Mouse (Mus musculus): ENCODE results near the gene Sesn2. TPM values are rescaled to one million over a fixed set of nuclear protein-coding genes. Genes with fewer than 3 reads are reported as not detected.
A peak's percentile ranks its signal among the peaks of the same experiment; 100 is the strongest.

The Sesn2 gene
- polyA plus RNA-seq, 1 experiment from 2014 or later: 6.2 TPM

DNA sequence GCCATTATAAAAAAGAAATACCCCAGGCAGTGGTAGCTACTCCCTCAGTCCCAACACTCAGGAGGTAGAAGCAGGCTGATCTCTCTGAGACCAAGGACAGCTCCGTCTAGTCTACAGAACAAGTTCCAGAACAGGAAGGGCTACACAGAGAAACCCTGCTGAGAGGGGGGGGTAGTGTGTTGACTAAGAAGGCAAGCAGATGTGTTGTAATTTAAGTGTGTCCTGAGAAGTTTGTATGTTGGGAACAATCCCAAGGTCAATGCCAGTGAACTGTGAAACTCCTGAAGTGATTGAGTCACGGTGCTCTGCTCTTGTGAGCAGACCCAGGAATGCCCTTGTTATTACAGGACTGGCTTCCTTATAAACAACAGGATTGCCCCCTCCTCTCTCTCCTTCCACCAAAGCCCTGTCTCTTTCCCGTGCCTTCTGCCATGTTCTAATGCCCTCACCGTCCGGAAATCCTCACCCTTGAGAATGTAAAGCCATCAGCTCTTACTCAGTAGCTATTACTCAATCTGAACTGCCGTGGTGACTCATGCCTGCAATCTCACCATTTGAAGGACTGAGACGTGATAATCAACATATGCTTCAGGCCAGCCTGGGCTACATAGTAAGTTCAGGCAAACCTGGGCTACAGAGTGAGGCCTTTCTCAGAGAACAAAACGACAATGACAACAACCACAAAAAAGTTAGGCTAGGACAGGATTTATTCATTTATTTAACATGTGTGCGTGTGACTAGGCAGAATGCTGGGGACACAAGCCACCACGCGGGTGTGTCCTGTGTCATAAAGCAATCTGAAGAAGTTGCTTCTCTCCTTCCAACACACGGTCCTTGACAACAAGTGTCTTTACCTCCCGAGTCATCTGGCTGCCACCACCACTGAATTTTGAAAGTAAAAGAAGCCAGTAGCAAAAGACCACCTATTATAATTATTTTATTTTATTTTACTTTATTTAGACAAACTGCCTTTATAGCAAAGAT is 34.1 kb downstream of the Sesn2 start:
- Histone ChIP-seq H3K36me3 (ENCODE audit: control insufficient read depth, insufficient read depth, low read length) (no peaks in the 10 kb centered on the region), H3K27me3 (ENCODE audit: control insufficient read depth, insufficient read depth, low read length) (no peaks in the 10 kb centered on the region), H3K27ac (ENCODE audit: low read depth, low read length) (no peak overlapping the region), H3K4me2 (no peak overlapping the region), H3K4me1 (ENCODE audit: control insufficient read depth, insufficient read depth, low read length) (no peaks in the 10 kb centered on the region), H3K4me3 (ENCODE audit: low read depth, low read length) (no peak overlapping the region), H3K9ac (ENCODE audit: low read depth, low read length) (no peak overlapping the region), H3K9me3 (replicated peaks; ENCODE audit: control insufficient read depth, low read length) (no peaks in the 10 kb centered on the region)
- 66% methylated on average over 13 of the region's 13 CpGs for WGBS (ENCODE audit: insufficient replicate concordance)
- no peak for ATAC-seq (replicated peaks; ENCODE audit: insufficient number of reproducible peaks, low FRiP score, low TSS enrichment)

DNA sequence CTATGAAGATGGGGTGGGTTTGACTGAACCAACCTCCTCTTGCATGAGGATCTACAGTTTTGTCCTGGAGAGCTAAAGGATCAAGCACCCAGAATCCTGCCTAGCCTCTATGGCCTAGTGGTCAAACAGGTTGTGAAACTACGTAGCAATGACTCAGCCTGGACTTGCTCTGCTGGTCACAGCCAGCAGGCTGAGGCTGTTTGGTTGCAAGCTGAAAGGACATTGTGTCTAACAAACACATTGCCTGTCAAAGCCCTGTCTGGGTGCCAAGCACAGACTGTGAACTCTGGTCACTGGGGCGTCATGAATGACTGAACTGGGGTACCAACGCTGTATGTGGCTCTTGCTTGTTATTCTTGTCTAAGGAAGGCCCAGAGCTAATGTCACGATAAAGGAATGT is 35.7 kb downstream of the Sesn2 start:
- Histone ChIP-seq H3K4me3 (ENCODE audit: low read depth, low read length) (no peak overlapping the region), H3K9ac (ENCODE audit: low read depth, low read length) (no peak overlapping the region), H3K27ac (ENCODE audit: low read depth, low read length) (no peak overlapping the region), H3K9me3 (replicated peaks; ENCODE audit: control insufficient read depth, low read length) (no peaks in the 10 kb centered on the region), H3K4me1 (ENCODE audit: control insufficient read depth, insufficient read depth, low read length) (no peaks in the 10 kb centered on the region), H3K4me2 (no peak overlapping the region), H3K36me3 (ENCODE audit: control insufficient read depth, insufficient read depth, low read length) (no peaks in the 10 kb centered on the region), H3K27me3 (ENCODE audit: control insufficient read depth, insufficient read depth, low read length) (no peaks in the 10 kb centered on the region)
- ATAC-seq (replicated peaks; ENCODE audit: insufficient number of reproducible peaks, low FRiP score, low TSS enrichment): no peak
- 80% methylated on average over 4 of the region's 4 CpGs for WGBS (ENCODE audit: insufficient replicate concordance)

DNA sequence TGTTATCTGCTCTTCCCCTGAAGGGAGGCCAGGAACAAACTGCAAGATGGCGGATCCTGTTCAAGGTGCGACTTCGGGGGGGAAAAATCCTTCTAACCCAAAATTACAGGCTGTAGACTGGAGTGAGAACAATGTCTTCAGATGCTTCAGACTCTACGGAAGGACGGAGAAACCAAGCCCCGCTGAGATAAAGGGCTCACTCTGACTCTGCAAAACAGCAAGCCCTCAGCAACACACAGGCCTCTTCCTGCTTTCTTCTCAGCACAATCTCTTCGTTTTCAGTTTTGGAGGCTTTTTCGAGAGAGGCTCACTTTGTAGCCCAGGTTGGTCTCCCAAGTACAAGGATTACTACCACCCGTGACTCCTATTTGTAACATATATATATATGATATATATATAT is 36.9 kb downstream of the Sesn2 start:
- WGBS (ENCODE audit: insufficient replicate concordance): 76% methylated on average over 9 of the region's 9 CpGs
- Histone ChIP-seq H3K4me1 (ENCODE audit: control insufficient read depth, insufficient read depth, low read length) (no peaks in the 10 kb centered on the region), H3K27me3 (ENCODE audit: control insufficient read depth, insufficient read depth, low read length) (no peaks in the 10 kb centered on the region), H3K36me3 (ENCODE audit: control insufficient read depth, insufficient read depth, low read length) (no peaks in the 10 kb centered on the region), H3K4me2 (no peak overlapping the region), H3K4me3 (ENCODE audit: low read depth, low read length) (no peak overlapping the region), H3K9ac (ENCODE audit: low read depth, low read length) (no peak overlapping the region), H3K27ac (ENCODE audit: low read depth, low read length) (no peak overlapping the region), H3K9me3 (replicated peaks; ENCODE audit: control insufficient read depth, low read length) (no peaks in the 10 kb centered on the region)
- no peak for ATAC-seq (replicated peaks; ENCODE audit: insufficient number of reproducible peaks, low FRiP score, low TSS enrichment)

DNA sequence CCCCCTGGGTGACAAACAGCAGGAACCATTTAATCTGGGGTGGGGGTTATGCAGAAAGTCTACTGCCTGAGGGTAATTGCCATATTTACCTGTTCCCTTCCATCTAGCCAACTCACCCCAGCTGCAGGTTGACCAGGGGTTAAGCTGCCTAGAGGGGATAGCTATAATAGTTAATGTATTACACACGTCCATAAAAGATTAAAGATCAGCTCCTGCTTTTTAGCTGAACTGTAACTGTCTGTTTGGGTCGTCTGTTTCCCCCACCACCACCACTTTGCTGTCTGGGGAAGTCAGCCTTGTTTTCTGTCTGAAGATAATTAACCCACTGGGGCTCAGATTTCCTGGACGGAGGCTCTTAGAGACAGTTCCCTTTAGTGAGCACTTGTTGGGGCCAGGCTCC is 40.4 kb downstream of the Sesn2 start:
- no peak for ATAC-seq (replicated peaks; ENCODE audit: insufficient number of reproducible peaks, low FRiP score, low TSS enrichment)
- Histone ChIP-seq H3K27ac (ENCODE audit: low read depth, low read length) (no peak overlapping the region), H3K36me3 (ENCODE audit: control insufficient read depth, insufficient read depth, low read length) (no peaks in the 10 kb centered on the region), H3K27me3 (ENCODE audit: control insufficient read depth, insufficient read depth, low read length) (no peaks in the 10 kb centered on the region), H3K4me3 (ENCODE audit: low read depth, low read length) (no peak overlapping the region), H3K4me1 (ENCODE audit: control insufficient read depth, insufficient read depth, low read length) (no peaks in the 10 kb centered on the region), H3K4me2 (no peak overlapping the region), H3K9me3 (replicated peaks; ENCODE audit: control insufficient read depth, low read length) (no peaks in the 10 kb centered on the region), H3K9ac (ENCODE audit: low read depth, low read length) (no peak overlapping the region)
- 12% methylated on average over 3 of the region's 3 CpGs for WGBS (ENCODE audit: insufficient replicate concordance)

DNA sequence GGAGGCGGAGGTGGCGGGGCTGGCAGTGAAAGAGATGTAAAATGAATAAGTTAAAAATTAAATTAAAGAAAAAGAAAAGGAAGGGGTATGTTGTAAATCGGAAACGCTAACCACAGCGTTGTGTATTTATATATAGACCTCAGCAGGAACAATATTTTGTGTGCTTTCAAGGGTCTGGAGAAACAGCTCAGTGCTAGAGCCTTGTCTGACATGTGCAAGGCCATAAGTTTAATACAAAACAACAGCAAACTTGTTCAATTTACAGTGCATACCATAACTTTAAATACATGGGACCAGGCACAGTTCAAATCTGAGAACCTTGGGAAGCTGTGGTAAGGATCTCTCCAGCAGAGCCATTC is 46.1 kb downstream of the Sesn2 start:
- peak overlapping the region; percentile 84 for H3K4me3 ChIP-seq (ENCODE audit: low read depth, low read length)
- H3K36me3 ChIP-seq (ENCODE audit: control insufficient read depth, insufficient read depth, low read length): peaks cover 11% of the 10 kb centered on the region
- H3K27ac ChIP-seq (ENCODE audit: low read depth, low read length): no peak overlapping the region
- no peaks in the 10 kb centered on the region for H3K9me3 ChIP-seq (replicated peaks; ENCODE audit: control insufficient read depth, low read length)
- H3K27me3 ChIP-seq (ENCODE audit: control insufficient read depth, insufficient read depth, low read length): no peaks in the 10 kb centered on the region
- WGBS (ENCODE audit: insufficient replicate concordance): 0% methylated on average over 5 of the region's 5 CpGs
- H3K9ac ChIP-seq (ENCODE audit: low read depth, low read length): 0 out of 2 replicates have a peak overlapping the region, but pooled peaks have one; percentile 39
- H3K4me1 ChIP-seq (ENCODE audit: control insufficient read depth, insufficient read depth, low read length): peaks cover 8% of the 10 kb centered on the region
- H3K4me2 ChIP-seq: peak overlapping the region; percentile 94
- ATAC-seq (replicated peaks; ENCODE audit: insufficient number of reproducible peaks, low FRiP score, low TSS enrichment): no peak

DNA sequence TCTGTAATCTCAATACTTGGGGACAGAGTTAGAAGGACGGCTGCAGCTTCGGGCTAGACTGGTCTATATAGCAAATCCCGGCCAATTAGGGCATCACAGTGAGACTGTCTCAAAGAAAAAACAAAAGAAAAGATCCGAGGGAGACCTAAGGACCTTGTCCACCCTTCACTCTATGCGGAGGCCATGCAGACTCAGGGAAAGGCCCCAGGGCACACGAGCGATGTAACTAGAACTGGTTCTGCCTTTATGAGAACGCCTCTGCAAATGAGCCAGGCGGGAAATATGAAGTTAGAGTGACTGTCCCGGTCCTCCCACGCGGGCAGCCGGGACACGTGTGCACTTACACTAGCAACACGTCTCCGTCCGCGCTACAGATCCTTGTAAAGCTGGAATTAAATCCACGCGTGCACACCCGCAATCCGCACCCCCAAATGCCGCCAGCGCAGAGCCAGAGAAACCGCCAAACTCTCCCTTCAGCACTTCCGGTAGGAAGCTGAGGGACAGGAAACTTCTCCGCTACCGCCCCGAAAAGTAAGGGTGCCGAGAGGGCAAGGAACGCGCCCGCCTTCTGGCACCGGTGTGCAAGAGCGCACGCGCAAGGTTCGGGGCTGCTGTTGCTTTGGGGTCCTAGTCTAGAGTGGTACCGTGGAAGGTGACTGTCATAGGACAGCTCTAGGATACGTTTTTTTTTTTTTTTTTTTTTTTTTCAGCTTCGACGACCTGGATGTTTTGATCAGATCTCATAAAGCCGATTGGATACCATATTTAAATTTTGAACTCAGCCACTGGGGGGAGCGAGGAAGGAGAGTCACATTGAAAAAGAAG is 46.7 kb downstream of the Sesn2 start, which contains the start of gene Med18:
Gene Med18, minus strand, starts transcription at position 492 of the 825 bp plus-strand sequence.
- H3K9me3 ChIP-seq (replicated peaks; ENCODE audit: control insufficient read depth, low read length): no peaks in the 10 kb centered on the region
- peaks cover 8% of the 10 kb centered on the region for H3K4me1 ChIP-seq (ENCODE audit: control insufficient read depth, insufficient read depth, low read length)
- peaks cover 12% of the 10 kb centered on the region for H3K36me3 ChIP-seq (ENCODE audit: control insufficient read depth, insufficient read depth, low read length)
- peak within 1 kb of the TSS; percentile 86 for H3K9ac ChIP-seq (ENCODE audit: low read depth, low read length)
- peak within 1 kb of the TSS; percentile 36; the same call in 1 of the 2 replicates for H3K27ac ChIP-seq (ENCODE audit: low read depth, low read length)
- H3K27me3 ChIP-seq (ENCODE audit: control insufficient read depth, insufficient read depth, low read length): no peaks in the 10 kb centered on the region
- WGBS (ENCODE audit: insufficient replicate concordance): under 1% methylated on average over 44 of the region's 44 CpGs
- peak within 1 kb of the TSS; percentile 84 for H3K4me3 ChIP-seq (ENCODE audit: low read depth, low read length)
- peak within 1 kb of the TSS; percentile 94 for H3K4me2 ChIP-seq
- peak; percentile 85 for ATAC-seq (replicated peaks; ENCODE audit: insufficient number of reproducible peaks, low FRiP score, low TSS enrichment)

DNA sequence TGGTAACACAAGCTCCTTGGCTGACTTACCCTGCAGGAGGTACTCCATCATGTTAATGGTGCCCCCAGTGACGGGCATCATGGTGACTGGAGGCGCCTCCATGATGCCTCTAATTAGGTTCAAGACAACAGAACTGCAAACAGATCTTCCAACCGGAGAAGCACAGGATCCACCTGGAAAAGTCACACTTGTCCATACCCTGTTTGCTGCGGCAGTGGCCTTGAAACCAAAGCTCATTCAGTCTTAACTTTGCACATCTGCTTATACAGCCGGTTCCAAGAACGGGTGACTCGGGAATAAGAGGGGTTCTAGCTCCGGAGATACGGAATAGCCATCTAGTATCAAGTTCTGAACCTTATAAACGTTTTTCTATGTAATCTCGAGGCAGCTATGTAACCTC is 47.5 kb downstream of the Sesn2 start:
- peak overlapping the region; percentile 86 for H3K9ac ChIP-seq (ENCODE audit: low read depth, low read length)
- WGBS (ENCODE audit: insufficient replicate concordance): 12% methylated on average over 11 of the region's 11 CpGs
- no peaks in the 10 kb centered on the region for H3K27me3 ChIP-seq (ENCODE audit: control insufficient read depth, insufficient read depth, low read length)
- no peak for ATAC-seq (replicated peaks; ENCODE audit: insufficient number of reproducible peaks, low FRiP score, low TSS enrichment)
- no peak overlapping the region; the same call in 1 of the 2 replicates for H3K27ac ChIP-seq (ENCODE audit: low read depth, low read length)
- peaks cover 12% of the 10 kb centered on the region for H3K36me3 ChIP-seq (ENCODE audit: control insufficient read depth, insufficient read depth, low read length)
- H3K9me3 ChIP-seq (replicated peaks; ENCODE audit: control insufficient read depth, low read length): no peaks in the 10 kb centered on the region
- H3K4me1 ChIP-seq (ENCODE audit: control insufficient read depth, insufficient read depth, low read length): peaks cover 8% of the 10 kb centered on the region
- H3K4me2 ChIP-seq: peak overlapping the region; percentile 94
- H3K4me3 ChIP-seq (ENCODE audit: low read depth, low read length): peak overlapping the region; percentile 84

DNA sequence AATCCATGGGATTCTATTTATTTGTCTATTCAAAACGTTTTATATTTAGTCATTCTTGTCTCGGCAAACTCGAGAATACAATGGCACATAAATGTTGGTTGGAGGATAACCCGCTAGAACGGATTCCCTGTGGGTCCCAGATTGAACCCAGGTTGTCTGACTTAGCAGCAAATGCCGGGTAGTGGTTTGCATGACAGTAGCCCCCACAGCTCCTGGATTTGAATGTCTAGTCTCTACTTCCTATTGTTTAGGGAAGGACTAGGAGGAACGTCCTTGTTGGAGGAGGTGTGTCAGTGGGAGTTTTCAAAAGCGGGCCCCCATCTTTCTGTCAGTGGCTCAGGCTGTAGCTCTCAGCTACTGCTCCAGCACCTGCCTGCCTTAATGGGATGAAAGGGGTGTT is 50.1 kb downstream of the Sesn2 start:
- H3K27me3 ChIP-seq (ENCODE audit: control insufficient read depth, insufficient read depth, low read length): no peaks in the 10 kb centered on the region
- no peak overlapping the region for H3K4me3 ChIP-seq (ENCODE audit: low read depth, low read length)
- peaks cover 8% of the 10 kb centered on the region for H3K4me1 ChIP-seq (ENCODE audit: control insufficient read depth, insufficient read depth, low read length)
- H3K36me3 ChIP-seq (ENCODE audit: control insufficient read depth, insufficient read depth, low read length): peaks cover 12% of the 10 kb centered on the region
- H3K9ac ChIP-seq (ENCODE audit: low read depth, low read length): no peak overlapping the region
- no peak overlapping the region for H3K27ac ChIP-seq (ENCODE audit: low read depth, low read length)
- no peak for ATAC-seq (replicated peaks; ENCODE audit: insufficient number of reproducible peaks, low FRiP score, low TSS enrichment)
- 87% methylated on average over 8 of the region's 8 CpGs for WGBS (ENCODE audit: insufficient replicate concordance)
- H3K4me2 ChIP-seq: no peak overlapping the region
- H3K9me3 ChIP-seq (replicated peaks; ENCODE audit: control insufficient read depth, low read length): no peaks in the 10 kb centered on the region
